Mouse (Mus musculus): ENCODE data around the gene Ptprd. TPM values are rescaled to one million over a fixed set of nuclear protein-coding genes. Genes with fewer than 3 reads are reported as not detected.
A peak's percentile ranks its signal among the peaks of the same experiment; 100 is the strongest.
"Not testable (repeated sequence)": the region's sequence is repeated elsewhere in the genome, so short reads cannot be mapped to it uniquely, and the experiment has no call there.

Gene Ptprd
- polyA plus RNA-seq, 1 experiment from 2014 or later = 14.9 TPM

DNA sequence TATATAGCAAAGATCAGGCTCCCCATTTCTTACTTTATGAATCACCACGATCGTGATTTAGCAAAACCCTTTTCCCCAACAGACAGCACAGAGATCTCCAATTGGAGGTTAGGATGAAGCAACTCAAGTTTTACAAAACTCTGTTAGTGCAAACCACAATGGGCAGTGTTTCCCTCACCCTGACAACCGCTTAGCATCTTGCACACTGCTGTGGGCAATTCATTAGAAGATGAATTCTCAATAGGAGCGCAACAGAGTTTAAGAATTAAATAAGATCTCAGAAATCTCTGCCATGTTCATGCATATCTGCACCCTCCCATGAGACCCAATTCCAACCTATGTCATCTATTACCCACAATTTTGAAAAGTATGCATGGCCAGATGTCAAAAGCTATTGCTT, 1773.7 kb downstream of the Ptprd start:
- WGBS = 77% methylated on average over 4 of the region's 4 CpGs
- Histone ChIP-seq H3K4me2 (replicated peaks; ENCODE audit: low read depth, low read length) (no peak overlapping the region), H3K4me1 (ENCODE audit: insufficient read depth, low read depth, low read length) (no peaks in the 10 kb centered on the region), H3K4me3 (ENCODE audit: low read depth, low read length) (no peak overlapping the region), H3K9me3 (ENCODE audit: low read length) (no peaks in the 10 kb centered on the region), H3K9ac (replicated peaks; ENCODE audit: low read depth) (no peak overlapping the region), H3K36me3 (ENCODE audit: insufficient read depth, low read length) (no peaks in the 10 kb centered on the region), H3K27ac (ENCODE audit: low read length) (no peak overlapping the region), H3K27me3 (replicated peaks; ENCODE audit: insufficient read depth, low read length) (no peaks in the 10 kb centered on the region)
- ATAC-seq (no peak), DNase-seq (ENCODE audit: low spot score) (no peak)
- TF ChIP-seq EP300 (IDR thresholded peaks at IDR 0.05) (no peak), CTCF (IDR thresholded peaks at IDR 0.05) (no peak)

DNA sequence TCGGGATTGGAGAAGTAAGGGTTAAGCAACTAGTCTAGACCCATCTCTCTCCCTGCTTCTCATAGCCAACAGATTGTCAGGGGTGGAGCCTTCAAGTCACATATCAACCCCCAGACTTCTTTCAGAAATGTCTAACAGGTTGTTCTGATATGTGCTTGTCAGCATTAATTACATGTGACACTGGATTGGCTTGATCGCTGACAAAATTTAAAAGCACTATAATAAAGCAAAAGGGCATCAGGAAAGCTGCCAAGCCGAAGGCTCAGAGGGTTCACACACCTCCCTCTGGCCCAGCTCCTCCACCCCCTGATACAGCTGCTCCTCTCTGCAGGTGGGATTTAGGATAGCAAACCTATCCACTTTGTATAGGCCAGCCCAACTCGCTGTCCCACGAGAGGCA, 1775.8 kb downstream of the Ptprd start:
- Histone ChIP-seq H3K4me2 (replicated peaks; ENCODE audit: low read depth, low read length) (no peak overlapping the region), H3K27ac (ENCODE audit: low read length) (no peak overlapping the region), H3K9ac (replicated peaks; ENCODE audit: low read depth) (no peak overlapping the region), H3K36me3 (ENCODE audit: insufficient read depth, low read length) (no peaks in the 10 kb centered on the region), H3K4me3 (ENCODE audit: low read depth, low read length) (no peak overlapping the region), H3K27me3 (replicated peaks; ENCODE audit: insufficient read depth, low read length) (no peaks in the 10 kb centered on the region), H3K4me1 (ENCODE audit: insufficient read depth, low read depth, low read length) (no peaks in the 10 kb centered on the region), H3K9me3 (ENCODE audit: low read length) (no peaks in the 10 kb centered on the region)
- no peak for DNase-seq (ENCODE audit: low spot score)
- 67% methylated on average over 5 of the region's 5 CpGs for WGBS
- no peak for TF ChIP-seq EP300 (IDR thresholded peaks at IDR 0.05)
- no peak for TF ChIP-seq CTCF (IDR thresholded peaks at IDR 0.05)
- no peak for ATAC-seq

DNA sequence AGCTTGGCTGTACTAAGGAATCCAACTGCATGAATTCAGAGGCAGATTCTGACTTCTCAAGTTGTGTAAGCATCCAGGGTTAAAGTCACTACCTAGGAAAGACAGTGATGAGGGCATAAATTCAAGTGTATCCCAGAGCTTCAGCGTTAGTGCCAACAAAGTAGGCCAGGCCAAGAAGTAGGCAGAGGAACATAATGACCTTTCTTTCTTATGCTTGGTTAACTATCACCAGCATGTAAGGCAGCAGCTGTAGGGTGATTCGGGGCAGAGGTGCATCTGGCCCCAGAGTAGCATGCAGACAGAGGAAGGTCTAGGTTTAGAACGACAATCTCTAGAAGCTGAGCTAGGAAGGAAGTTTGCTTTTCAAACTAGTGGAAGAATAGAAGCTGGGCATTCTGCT, 1782.0 kb downstream of the Ptprd start:
- no peaks in the 10 kb centered on the region for H3K36me3 ChIP-seq (ENCODE audit: insufficient read depth, low read length)
- H3K9me3 ChIP-seq (ENCODE audit: low read length) = no peaks in the 10 kb centered on the region
- ATAC-seq = no peak
- WGBS = 52% methylated on average over 3 of the region's 3 CpGs
- H3K4me2 ChIP-seq (replicated peaks; ENCODE audit: low read depth, low read length) = no peak overlapping the region
- no peak overlapping the region for H3K9ac ChIP-seq (replicated peaks; ENCODE audit: low read depth)
- no peak for TF ChIP-seq EP300 (IDR thresholded peaks at IDR 0.05)
- no peak for TF ChIP-seq CTCF (IDR thresholded peaks at IDR 0.05)
- no peak for DNase-seq (ENCODE audit: low spot score)
- no peak overlapping the region for H3K4me3 ChIP-seq (ENCODE audit: low read depth, low read length)
- H3K27me3 ChIP-seq (replicated peaks; ENCODE audit: insufficient read depth, low read length) = no peaks in the 10 kb centered on the region
- no peak overlapping the region for H3K27ac ChIP-seq (ENCODE audit: low read length)
- no peaks in the 10 kb centered on the region for H3K4me1 ChIP-seq (ENCODE audit: insufficient read depth, low read depth, low read length)

DNA sequence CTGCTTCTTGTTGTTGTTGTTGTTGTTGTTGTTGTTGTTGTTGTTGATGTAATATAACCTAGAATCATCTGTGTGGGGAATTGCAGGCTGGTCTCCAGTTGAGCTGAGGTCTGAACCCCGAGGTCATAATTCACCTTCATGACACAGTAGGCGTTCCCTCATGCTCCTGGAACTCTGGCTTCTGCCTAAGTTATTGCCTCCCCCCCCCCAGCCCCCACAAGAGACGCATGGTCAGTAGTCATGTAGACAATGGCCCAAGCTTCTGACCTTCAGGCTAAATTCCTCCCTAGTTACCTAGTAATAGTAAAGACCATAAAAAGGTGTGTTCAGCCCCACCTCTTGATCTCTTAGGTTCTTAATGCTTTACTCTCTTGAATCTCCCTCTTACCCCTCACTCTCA, 1784.7 kb downstream of the Ptprd start:
- H3K4me1 ChIP-seq (ENCODE audit: insufficient read depth, low read depth, low read length); H3K27ac ChIP-seq (ENCODE audit: low read length); H3K4me3 ChIP-seq (ENCODE audit: low read depth, low read length); H3K27me3 ChIP-seq (replicated peaks; ENCODE audit: insufficient read depth, low read length); DNase-seq (ENCODE audit: low spot score); ATAC-seq; H3K9me3 ChIP-seq (ENCODE audit: low read length); H3K4me2 ChIP-seq (replicated peaks; ENCODE audit: low read depth, low read length); H3K9ac ChIP-seq (replicated peaks; ENCODE audit: low read depth); H3K36me3 ChIP-seq (ENCODE audit: insufficient read depth, low read length): not testable (repeated sequence)
- WGBS = 74% methylated on average over 3 of the region's 3 CpGs

DNA sequence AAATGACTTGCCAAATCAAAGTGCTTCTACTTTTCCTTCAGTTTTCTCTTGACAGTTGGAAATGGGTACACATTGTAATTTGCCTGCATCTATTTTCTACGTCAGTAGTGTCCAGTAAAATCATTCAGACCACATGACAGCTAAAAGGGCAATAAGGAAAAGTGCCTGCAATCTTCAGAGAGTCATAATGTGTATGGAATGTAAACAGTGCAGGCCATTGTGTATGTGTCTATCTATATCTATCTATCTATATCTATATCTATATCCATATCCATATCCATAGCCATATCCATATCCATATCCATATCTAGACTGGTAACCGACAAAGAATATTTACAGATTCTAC, 1786.6 kb downstream of the Ptprd start:
- TF ChIP-seq CTCF (IDR thresholded peaks at IDR 0.05) = no peak
- no peak for TF ChIP-seq EP300 (IDR thresholded peaks at IDR 0.05)
- peak; percentile 10 for DNase-seq (ENCODE audit: low spot score)
- Histone ChIP-seq H3K4me1 (ENCODE audit: insufficient read depth, low read depth, low read length) (no peaks in the 10 kb centered on the region), H3K27ac (ENCODE audit: low read length) (no peak overlapping the region), H3K27me3 (replicated peaks; ENCODE audit: insufficient read depth, low read length) (no peaks in the 10 kb centered on the region), H3K9ac (replicated peaks; ENCODE audit: low read depth) (no peak overlapping the region), H3K9me3 (ENCODE audit: low read length) (no peaks in the 10 kb centered on the region), H3K36me3 (ENCODE audit: insufficient read depth, low read length) (no peaks in the 10 kb centered on the region), H3K4me3 (ENCODE audit: low read depth, low read length) (no peak overlapping the region), H3K4me2 (replicated peaks; ENCODE audit: low read depth, low read length) (no peak overlapping the region)
- no peak for ATAC-seq
- 76% methylated on average over 2 of the region's 2 CpGs for WGBS

DNA sequence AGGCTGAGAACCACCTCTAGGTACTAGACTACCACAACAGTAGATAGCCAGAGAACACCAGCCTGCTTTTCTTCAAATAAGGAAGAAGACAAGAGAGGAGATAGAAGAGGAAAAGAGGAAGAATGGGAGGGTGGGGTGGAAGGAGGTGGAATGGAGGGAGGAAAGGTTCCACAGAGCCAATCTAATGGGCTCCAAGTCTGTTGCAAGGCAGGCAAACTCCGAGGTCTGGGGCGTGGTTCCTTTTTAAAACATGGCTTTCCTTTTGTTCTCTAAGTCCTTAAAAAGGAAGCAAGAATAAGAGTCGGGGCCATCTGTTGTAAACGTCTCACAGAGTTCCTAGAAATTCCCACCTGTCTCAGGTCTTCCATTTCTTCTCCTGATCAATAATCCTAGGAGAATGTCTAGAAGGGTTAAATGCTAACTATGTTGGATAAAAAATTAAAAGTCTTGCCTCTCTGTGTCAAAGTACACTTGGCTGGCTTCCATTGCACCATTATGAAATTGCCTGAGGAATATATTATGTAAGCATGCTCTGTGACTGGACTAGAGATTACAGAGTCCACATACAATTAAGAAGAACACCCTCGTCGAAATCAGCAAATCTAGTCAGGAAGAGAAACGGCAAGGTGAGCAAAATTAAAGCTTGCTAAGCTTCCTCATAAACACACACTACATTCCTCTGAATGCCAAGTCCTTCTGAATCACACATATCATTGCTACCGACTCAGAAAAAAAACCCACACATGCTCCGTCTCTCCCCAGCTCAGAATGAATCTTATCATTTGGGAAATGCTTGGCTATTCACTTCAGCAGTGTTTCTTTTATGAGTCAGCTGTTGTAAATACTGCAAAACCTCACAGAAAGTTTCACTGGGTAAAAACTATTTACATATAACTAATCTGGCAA, 1787.2 kb downstream of the Ptprd start:
- Histone ChIP-seq H3K27me3 (replicated peaks; ENCODE audit: insufficient read depth, low read length) (no peaks in the 10 kb centered on the region), H3K9me3 (ENCODE audit: low read length) (no peaks in the 10 kb centered on the region), H3K36me3 (ENCODE audit: insufficient read depth, low read length) (no peaks in the 10 kb centered on the region), H3K4me2 (replicated peaks; ENCODE audit: low read depth, low read length) (peak overlapping the region; percentile 27; the same call in 1 of the 2 replicates), H3K9ac (replicated peaks; ENCODE audit: low read depth) (no peak overlapping the region), H3K4me1 (ENCODE audit: insufficient read depth, low read depth, low read length) (no peaks in the 10 kb centered on the region), H3K27ac (ENCODE audit: low read length) (no peak overlapping the region), H3K4me3 (ENCODE audit: low read depth, low read length) (no peak overlapping the region)
- WGBS = 45% methylated on average over 9 of the region's 9 CpGs
- ATAC-seq (peak; percentile 54), DNase-seq (ENCODE audit: low spot score) (peak; percentile 72)
- TF ChIP-seq CTCF (IDR thresholded peaks at IDR 0.05) = no peak
- no peak for TF ChIP-seq EP300 (IDR thresholded peaks at IDR 0.05)

Data from lung, postnatal 0 days (tissue).